Mouse (Mus musculus): ENCODE results near the gene Cited1. TPM values are rescaled to one million over a fixed set of nuclear protein-coding genes. Genes with fewer than 3 reads are reported as not detected.
"Not testable (repeated sequence)": the region's sequence is repeated elsewhere in the genome, so short reads cannot be mapped to it uniquely, and the experiment has no call there.

Cited1 gene
- 30.2 and 32.1 TPM in 2 replicates for polyA plus RNA-seq (2016; fragmentation: Nextera tagmentation; extraction: Ambion mirVana)

DNA sequence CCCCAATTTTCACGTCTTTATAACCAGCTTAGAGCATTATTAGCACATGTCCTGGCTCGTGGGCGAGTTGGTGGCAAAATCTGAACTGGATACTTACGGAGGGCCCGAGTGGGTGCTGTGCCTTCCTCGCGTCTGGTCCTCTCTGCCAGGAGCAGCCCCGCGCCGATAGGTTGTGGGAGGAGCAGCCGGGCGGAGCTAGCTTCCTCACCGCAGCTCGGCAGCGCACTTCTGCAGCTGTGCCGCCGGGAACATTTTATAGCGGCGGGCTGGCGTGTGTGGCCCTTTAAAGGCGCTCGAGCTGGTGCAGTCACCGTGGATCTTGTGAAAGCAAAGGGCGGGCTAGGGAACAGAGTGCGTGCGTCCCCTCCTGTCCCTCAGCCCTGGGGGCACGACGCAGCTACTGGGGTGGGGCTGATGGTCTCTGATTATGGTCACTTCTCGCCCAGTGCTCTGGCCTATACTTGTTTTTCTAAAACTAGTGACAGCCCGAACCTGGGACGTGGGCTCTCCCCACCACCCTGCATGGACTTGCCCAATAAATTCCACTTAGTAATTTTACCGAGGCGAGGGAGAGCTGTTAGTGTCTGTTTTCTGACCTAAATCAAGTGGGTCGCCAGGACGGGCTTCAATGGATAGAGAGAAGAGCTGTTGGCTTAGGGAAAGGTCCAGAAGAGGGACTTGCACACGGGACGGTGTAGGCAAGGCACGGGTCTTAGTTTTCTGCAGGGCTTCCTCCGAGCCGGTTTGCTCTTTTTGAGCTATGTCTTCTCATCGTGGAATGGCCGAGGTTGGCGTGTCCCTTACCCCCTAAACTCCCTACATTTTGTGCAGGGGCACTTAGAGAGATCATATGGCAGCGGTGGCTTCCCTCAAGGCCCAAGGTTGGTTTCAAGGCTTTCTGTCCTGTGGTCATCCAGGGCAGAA lies at the start of gene Cited1:
Gene Cited1, minus strand, starts transcription at position 245 of the 924 bp plus-strand sequence.
- H3K4me2 ChIP-seq (replicated peaks) = peak within 1 kb of the TSS; percentile 80
- H3K27me3 ChIP-seq = peaks cover 48% of the 10 kb centered on the region
- peak within 1 kb of the TSS; percentile 50 for H3K4me3 ChIP-seq
- peak; percentile 95 for ATAC-seq (ENCODE audit: insufficient number of reproducible peaks, insufficient read depth, low FRiP score, low TSS enrichment)
- peak within 1 kb of the TSS; percentile 57 for H3K27ac ChIP-seq
- H3K9me3 ChIP-seq = no peaks in the 10 kb centered on the region
- no peaks in the 10 kb centered on the region for H3K36me3 ChIP-seq
- no peaks in the 10 kb centered on the region for H3K4me1 ChIP-seq
- peak within 1 kb of the TSS; percentile 59 for H3K9ac ChIP-seq
- 18% methylated on average over 44 of the region's 44 CpGs for WGBS

DNA sequence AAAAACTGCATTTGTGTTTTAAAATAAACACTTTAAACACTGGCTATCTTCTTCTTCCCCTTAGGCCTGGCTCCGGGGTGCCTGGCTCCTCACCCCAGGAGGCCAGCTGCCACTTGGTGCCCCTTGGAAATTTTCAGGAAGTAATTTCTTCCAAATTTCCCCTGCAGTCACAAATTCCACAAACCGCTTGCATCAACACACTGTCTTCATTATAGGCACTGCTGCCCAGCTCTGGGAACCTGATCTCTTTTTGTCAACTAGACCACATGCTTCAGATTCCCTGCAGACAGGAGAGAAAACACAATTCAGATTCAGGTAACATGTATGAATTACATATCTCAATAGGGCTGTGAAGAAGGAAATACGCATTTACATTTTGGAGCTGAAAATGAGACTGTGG lies 32.9 kb upstream of the Cited1 start:
- no peak for ATAC-seq (ENCODE audit: insufficient number of reproducible peaks, insufficient read depth, low FRiP score, low TSS enrichment)

DNA sequence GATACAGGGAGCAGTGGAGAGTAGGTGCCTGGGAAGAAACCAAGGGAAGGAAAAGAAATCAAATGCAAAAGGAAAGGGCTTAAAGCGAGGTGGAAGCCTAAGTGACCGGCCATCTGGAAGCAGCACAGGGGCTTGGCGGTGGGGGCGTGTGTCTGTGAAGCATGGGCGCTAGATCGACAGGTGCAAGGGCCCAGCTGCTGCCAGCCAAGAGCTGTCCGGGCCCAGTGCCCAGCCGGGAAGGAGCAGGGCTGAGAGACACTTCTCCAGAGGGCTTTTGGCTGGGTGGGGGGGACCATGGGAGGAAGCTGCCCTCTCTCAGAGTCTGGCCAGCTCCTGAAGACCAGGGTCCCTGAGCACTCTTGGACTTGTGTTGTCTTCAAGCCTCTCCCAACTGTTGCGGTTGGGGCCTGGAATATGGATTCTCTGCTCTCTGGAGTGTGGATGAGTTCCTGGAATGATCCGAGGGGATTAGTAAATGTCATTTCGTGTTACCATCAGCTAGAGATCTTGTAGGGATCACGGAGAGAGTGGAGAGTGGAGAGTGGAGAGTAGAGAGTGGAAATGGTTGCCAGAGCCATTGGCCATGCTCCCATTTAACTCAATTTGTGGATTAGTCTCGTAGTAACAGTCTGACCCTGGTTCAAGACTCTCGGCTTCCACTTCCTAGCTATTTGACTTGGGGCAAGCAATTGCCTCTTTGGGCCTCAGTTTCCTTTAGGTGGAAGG lies 10.8 kb upstream of the Cited1 start:
- Histone ChIP-seq H3K9me3 (no peaks in the 10 kb centered on the region), H3K9ac (no peak overlapping the region), H3K4me1 (no peaks in the 10 kb centered on the region), H3K4me2 (replicated peaks) (no peak overlapping the region), H3K4me3 (no peak overlapping the region), H3K27me3 (peaks cover 6% of the 10 kb centered on the region; the same call in 1 of the 2 replicates), H3K36me3 (no peaks in the 10 kb centered on the region), H3K27ac (no peak overlapping the region)
- ATAC-seq (ENCODE audit: insufficient number of reproducible peaks, insufficient read depth, low FRiP score, low TSS enrichment) = no peak
- 84% methylated on average over 14 of the region's 14 CpGs for WGBS

More for the DNA sequence above, 32.9 kb upstream of the Cited1 start:
- Histone ChIP-seq H3K4me1 (peaks cover 9% of the 10 kb centered on the region; the same call in 1 of the 2 replicates), H3K4me2 (replicated peaks) (no peak overlapping the region), H3K27ac (no peak overlapping the region), H3K27me3 (0 out of 2 replicates have a peak, but pooled peaks cover 3% of the 10 kb centered on the region), H3K9ac (no peak overlapping the region), H3K4me3 (no peak overlapping the region), H3K9me3 (no peaks in the 10 kb centered on the region), H3K36me3 (no peaks in the 10 kb centered on the region)
- WGBS = 35% methylated on average over 3 of the region's 3 CpGs

DNA sequence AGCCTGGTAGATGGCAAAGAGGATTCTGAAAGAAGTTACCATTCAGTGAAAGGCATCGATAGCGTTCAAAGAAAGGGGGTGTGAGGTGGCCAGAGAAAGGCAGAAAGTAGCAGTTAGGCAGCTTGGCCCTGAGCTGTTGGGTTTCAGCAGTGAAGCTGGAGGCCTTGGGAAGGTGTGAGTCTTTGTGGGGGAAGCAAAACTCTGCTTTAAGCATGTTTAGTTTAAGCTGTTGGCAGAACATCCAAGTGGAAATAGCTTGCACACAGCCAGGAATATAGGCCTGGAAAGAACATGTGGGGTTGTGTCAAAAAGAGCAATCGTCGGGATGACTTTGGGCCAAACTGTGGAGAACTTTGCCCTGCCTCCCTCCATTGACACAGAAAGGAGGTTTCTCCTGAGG lies 7.8 kb upstream of the Cited1 start:
- H3K9ac ChIP-seq = no peak overlapping the region
- no peaks in the 10 kb centered on the region for H3K9me3 ChIP-seq
- no peak overlapping the region for H3K27ac ChIP-seq
- no peaks in the 10 kb centered on the region for H3K36me3 ChIP-seq
- no peak for ATAC-seq (ENCODE audit: insufficient number of reproducible peaks, insufficient read depth, low FRiP score, low TSS enrichment)
- no peaks in the 10 kb centered on the region for H3K4me1 ChIP-seq
- no peak overlapping the region for H3K4me3 ChIP-seq
- 85% methylated on average over 4 of the region's 4 CpGs for WGBS
- no peak overlapping the region for H3K4me2 ChIP-seq (replicated peaks)
- H3K27me3 ChIP-seq = peaks cover 6% of the 10 kb centered on the region; the same call in 1 of the 2 replicates

DNA sequence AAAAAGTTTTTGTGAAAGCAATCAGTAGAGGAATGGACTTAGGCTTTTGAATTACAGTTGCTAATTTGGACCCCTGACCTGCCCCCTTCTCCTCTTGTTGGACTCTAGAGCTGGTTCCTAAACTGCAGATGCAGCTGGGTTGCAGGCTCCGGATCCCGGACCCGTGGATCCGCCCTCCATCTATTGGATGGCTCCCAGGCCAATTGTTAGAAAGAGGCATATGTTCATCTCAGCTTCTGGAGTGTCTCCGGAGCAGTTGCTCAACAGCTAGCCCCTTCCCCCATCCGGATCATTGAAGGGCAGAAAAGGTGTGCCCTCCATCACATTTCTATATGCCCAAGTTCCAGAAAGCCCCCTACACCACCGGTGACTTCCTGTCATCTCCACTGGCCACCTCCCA lies 1.9 kb upstream of the Cited1 start:
- no peaks in the 10 kb centered on the region for H3K4me1 ChIP-seq
- 17% methylated on average over 7 of the region's 7 CpGs for WGBS
- H3K9me3 ChIP-seq = no peaks in the 10 kb centered on the region
- ATAC-seq (ENCODE audit: insufficient number of reproducible peaks, insufficient read depth, low FRiP score, low TSS enrichment) = no peak
- no peaks in the 10 kb centered on the region for H3K36me3 ChIP-seq
- H3K9ac ChIP-seq = no peak overlapping the region
- peak overlapping the region; percentile 36 for H3K4me2 ChIP-seq (replicated peaks)
- no peak overlapping the region for H3K4me3 ChIP-seq
- no peak overlapping the region for H3K27ac ChIP-seq
- H3K27me3 ChIP-seq = peaks cover 42% of the 10 kb centered on the region

DNA sequence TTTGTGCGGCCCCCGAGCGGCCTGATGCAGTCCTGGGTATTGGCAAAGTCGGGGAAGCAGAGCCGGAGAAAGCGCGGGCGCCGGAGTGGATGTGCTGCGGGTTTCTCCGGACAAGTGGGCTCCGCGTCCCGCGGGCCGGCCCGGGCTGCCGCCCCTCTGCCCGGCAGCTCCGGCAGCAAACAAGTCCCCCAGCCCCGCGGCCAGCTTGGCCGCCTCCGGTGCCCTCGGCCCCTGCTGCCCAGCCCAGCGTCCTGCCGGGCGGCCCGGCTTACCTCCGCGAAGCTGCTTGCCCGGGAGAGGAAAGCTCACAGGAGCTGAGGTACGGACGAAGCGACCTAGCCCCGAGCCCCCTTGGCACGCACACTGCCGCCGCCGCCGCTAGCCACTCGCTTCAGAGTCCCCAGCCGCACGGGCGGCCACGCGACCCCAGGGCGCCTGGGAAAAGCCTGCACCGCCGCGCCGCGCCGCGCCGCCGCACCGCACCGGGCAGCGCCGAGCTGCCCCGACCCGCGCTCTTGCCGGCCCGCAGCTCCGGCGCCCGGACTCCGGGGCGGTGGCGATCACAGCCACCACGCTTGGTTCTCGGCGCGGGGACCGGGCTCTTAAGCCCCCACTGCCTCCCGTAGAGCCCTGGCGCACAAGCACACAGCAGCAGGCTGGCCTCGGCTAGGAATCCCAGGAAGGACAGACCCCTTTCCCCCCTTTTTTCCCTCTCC lies 602 bp downstream of the Cited1 start:
- H3K36me3 ChIP-seq = no peaks in the 10 kb centered on the region
- peak overlapping the region; percentile 80 for H3K4me2 ChIP-seq (replicated peaks)
- H3K4me1 ChIP-seq = no peaks in the 10 kb centered on the region
- H3K9ac ChIP-seq = peak overlapping the region; percentile 59
- H3K27ac ChIP-seq = peak overlapping the region; percentile 57
- WGBS = 10% methylated on average over 40 of the region's 80 CpGs
- H3K9me3 ChIP-seq = no peaks in the 10 kb centered on the region
- ATAC-seq (ENCODE audit: insufficient number of reproducible peaks, insufficient read depth, low FRiP score, low TSS enrichment) = 0 out of 2 replicates have a peak, but pooled peaks have one; percentile 29
- H3K4me3 ChIP-seq = peak overlapping the region; percentile 50
- H3K27me3 ChIP-seq = peaks cover 48% of the 10 kb centered on the region

DNA sequence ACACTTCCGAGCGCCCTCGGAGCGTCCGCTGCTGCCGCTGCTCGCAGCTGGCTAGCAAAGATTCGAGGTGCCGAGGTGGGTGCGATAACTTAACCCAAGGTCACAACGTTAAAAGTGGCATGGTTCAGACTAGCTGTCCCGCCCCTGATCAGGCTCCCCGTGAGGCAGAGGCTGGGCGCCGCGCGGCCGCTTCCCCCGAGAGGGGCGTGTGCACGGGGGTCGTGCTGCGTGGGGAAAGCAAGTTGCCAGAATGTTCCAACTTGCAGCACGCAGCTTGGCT lies 1.1 kb downstream of the Cited1 start:
- H3K9ac ChIP-seq = peak overlapping the region; percentile 59; the same call in 1 of the 2 replicates

DNA sequence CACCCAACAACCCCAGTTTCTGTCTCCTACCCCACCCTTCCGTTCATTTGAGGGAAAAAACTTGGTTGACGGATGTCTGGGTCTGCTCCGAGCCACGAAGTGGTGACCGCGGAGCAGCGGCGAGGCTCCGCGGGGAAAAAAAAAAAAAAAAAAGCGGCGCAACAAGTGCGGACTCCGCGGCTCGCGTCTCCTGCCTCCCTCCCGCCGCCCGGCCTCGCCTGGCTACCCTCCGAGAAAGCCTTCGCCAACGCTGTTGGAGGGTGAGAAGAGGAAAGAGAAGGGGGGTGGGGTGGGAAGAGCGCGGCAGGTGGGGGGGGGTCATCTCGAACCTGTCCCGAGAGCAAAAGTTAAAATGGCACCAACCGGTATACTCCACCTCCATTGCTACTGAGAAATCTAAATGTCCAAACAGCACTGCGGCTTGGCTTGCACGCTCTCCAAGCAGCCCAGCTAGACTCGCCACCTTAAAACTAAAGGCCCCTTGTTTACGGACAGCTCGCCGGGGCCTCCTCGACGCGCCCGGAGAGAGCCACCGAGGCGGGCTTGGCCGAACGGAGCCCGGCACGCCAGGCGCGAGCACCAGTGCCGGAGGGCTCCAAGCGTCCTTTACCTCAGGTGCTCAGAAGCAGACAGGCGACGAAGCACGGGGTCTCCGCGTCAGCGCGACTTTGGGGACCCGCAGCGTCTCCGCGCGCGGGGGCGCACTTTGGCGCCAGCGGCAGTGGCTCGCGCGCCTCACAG lies 1.7 kb downstream of the Cited1 start:
- Histone ChIP-seq H3K4me2 (replicated peaks) (peak overlapping the region; percentile 80), H3K27ac (no peak overlapping the region), H3K9ac (peak overlapping the region; percentile 59; the same call in 1 of the 2 replicates), H3K4me3 (peak overlapping the region; percentile 50), H3K27me3 (peaks cover 48% of the 10 kb centered on the region), H3K36me3 (no peaks in the 10 kb centered on the region), H3K9me3 (no peaks in the 10 kb centered on the region), H3K4me1 (no peaks in the 10 kb centered on the region)
- no peak for ATAC-seq (ENCODE audit: insufficient number of reproducible peaks, insufficient read depth, low FRiP score, low TSS enrichment)
- 14% methylated on average over 52 of the region's 68 CpGs for WGBS

More for the DNA sequence above, 1.1 kb downstream of the Cited1 start:
- no peak overlapping the region for H3K27ac ChIP-seq
- no peak for ATAC-seq (ENCODE audit: insufficient number of reproducible peaks, insufficient read depth, low FRiP score, low TSS enrichment)
- H3K9me3 ChIP-seq = no peaks in the 10 kb centered on the region
- WGBS = 20% methylated on average over 23 of the region's 24 CpGs
- H3K4me3 ChIP-seq = peak overlapping the region; percentile 50
- H3K4me1 ChIP-seq = no peaks in the 10 kb centered on the region
- peak overlapping the region; percentile 80 for H3K4me2 ChIP-seq (replicated peaks)
- peaks cover 48% of the 10 kb centered on the region for H3K27me3 ChIP-seq
- no peaks in the 10 kb centered on the region for H3K36me3 ChIP-seq

DNA sequence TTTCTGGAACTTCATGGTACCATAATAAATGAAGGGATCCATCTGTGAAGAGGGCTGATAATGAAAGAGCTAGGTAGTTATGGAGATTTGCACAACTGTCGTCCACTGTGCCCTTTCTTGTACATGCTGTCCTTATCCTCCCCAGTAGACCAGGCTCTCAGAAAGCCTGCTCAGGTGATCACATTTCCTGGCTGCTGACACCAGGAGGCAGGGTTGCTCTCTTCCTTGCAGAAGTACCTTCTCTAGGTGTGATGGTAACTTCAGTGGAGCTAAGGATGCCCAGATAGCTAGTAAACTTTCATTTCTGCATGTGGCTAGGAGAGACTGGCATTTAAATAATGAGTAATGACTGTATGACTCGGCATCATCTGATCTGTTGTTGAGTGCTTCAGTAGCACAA lies 7.6 kb downstream of the Cited1 start:
- 57% methylated on average over 2 of the region's 2 CpGs for WGBS
- Histone ChIP-seq H3K4me2 (replicated peaks) (no peak overlapping the region), H3K27ac (no peak overlapping the region), H3K36me3 (no peaks in the 10 kb centered on the region), H3K27me3 (peaks cover 10% of the 10 kb centered on the region), H3K9ac (no peak overlapping the region), H3K9me3 (no peaks in the 10 kb centered on the region), H3K4me3 (no peak overlapping the region), H3K4me1 (no peaks in the 10 kb centered on the region)
- no peak for ATAC-seq (ENCODE audit: insufficient number of reproducible peaks, insufficient read depth, low FRiP score, low TSS enrichment)

DNA sequence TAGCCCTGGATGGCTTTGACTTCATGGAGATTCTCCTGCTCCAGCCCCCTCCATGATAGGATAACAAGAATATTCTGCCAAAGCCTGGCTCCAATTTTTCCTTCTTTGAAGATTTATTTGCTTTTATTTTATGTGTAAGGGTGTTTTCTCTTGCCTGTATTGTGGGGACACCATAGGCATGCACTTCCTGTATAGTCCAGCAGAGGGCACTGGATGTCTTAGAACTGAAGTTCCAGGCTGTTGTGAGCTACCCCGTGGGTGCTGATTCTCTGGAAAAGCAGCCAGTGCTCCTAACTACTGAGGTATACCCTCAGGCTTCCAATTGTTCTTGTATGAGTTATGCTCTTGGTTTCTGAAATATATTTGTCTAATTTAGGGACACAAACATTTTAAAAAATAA lies 32.9 kb downstream of the Cited1 start:
- Histone ChIP-seq H3K4me1 (no peaks in the 10 kb centered on the region), H3K27me3 (no peaks in the 10 kb centered on the region; the same call in 1 of the 2 replicates), H3K4me2 (replicated peaks) (no peak overlapping the region), H3K27ac (no peak overlapping the region), H3K9me3 (no peaks in the 10 kb centered on the region), H3K36me3 (no peaks in the 10 kb centered on the region), H3K4me3 (no peak overlapping the region), H3K9ac (no peak overlapping the region)
- ATAC-seq (ENCODE audit: insufficient number of reproducible peaks, insufficient read depth, low FRiP score, low TSS enrichment) = no peak
- 8% methylated on average over 1 of the region's 1 CpGs for WGBS

DNA sequence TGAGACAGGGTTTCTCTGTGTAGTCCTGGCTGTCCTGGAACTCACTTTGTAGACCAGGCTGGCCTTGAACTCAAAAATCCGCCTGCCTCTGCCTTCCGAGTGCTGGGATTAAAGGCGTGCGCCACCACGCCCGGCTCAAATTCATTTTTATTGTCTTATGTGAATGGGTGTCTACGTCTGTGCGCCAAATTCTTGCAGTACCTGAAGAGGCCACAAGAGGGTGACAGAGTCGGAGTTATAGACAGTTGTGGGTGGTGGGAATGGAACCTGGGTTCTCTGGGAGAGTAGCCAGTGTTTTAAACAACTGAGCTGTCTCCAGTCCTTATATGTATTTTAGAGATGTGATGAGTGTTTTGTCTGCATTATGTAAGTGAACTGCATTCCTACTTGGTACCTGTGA lies 36.6 kb downstream of the Cited1 start:
- not testable (repeated sequence) for H3K4me1 ChIP-seq; H3K27ac ChIP-seq; H3K36me3 ChIP-seq; H3K9me3 ChIP-seq; H3K27me3 ChIP-seq; H3K9ac ChIP-seq; H3K4me3 ChIP-seq; H3K4me2 ChIP-seq (replicated peaks); ATAC-seq (ENCODE audit: insufficient number of reproducible peaks, insufficient read depth, low FRiP score, low TSS enrichment)
- WGBS = 38% methylated on average over 9 of the region's 9 CpGs
